Mouse (Mus musculus) central nervous system, embryonic 18 days (tissue): Measurements from ENCODE around the gene Pphln1. TPM values are rescaled to one million over a fixed set of nuclear protein-coding genes. Genes with fewer than 3 reads are reported as not detected.

ENCODE experiments used
- polyA plus RNA-seq: library from polyadenylated mRNA; depleted of rRNA; stranded (reverse); fragments of >200 nt; gene quantifications from 2 replicates; pipeline ENCODE4 v1.2.3, GENCODE M21; 2012; rRNA removed

Pphln1 gene
- 20.9 and 23.1 TPM in 2 replicates for polyA plus RNA-seq

DNA sequence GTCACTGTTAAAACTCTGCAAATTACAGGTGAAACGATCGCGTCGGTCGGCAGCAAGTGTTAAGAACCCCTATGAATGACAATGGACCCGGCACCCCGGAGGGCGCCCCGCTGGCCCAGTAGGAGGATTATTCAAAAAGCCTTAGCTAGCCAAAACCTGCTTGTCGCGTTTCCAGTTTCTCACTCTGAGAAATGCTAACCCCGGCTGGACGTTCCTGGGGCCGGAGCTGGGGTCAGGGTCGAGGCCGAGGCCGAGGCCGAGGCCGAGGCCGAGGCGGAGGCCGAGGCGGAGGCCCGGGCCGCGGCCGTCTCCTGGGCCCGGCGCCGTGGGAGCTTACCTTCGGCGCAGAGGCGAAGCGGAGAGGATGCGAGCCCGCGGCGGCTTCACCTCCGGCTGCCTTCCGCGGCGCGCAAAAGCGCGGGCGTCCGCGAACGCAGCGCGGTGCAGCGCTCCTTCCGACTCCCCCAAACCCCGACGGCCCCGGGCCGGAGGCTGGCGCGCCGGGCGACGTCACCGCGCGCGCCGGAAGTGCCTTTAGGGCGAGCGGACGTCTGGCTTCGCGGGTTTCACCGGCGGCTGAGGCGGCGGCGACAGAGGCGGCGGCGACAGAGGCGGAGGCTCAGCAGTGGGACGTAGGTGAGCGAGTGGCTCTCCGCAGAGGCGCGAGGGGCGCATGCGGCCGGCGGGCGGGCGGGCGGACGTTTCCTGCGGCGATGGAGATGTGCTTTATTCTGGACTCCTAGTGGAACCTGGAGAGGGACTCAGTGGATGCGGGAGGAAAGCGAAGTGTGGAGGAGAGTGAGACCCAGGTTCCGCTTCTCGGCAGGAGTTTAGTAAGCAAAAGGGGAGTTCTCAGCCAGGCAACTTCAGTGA, at the start of gene Pphln1, which contains the start of gene Zcrb1:
Gene Pphln1 (plus strand): TSS at position 525 of the 873 bp plus-strand sequence.
Gene Zcrb1 (minus strand): TSS at position 509 of the 873 bp plus-strand sequence.

Other genes with a start within 250 kb of the Pphln1 start
- 7.1 and 7.6 TPM in 2 replicates for gene Gxylt1, start 123.2 kb upstream of the Pphln1 start, polyA plus RNA-seq
- gene Yaf2, start 61.4 kb upstream of the Pphln1 start, polyA plus RNA-seq = 77.8 and 86.8 TPM in 2 replicates
- gene Zcrb1, start within 50 bp of the Pphln1 start, polyA plus RNA-seq = 134 and 140 TPM in 2 replicates
- 10.6 and 11.9 TPM in 2 replicates for gene Prickle1, start 197.5 kb downstream of the Pphln1 start, polyA plus RNA-seq